Mouse (Mus musculus): Measurements from ENCODE around the gene Npff. TPM values are rescaled to one million over a fixed set of nuclear protein-coding genes. Genes with fewer than 3 reads are reported as not detected.

Gene Npff
- polyA plus RNA-seq, 1 experiment from 2014 or later: 1.1 TPM

DNA sequence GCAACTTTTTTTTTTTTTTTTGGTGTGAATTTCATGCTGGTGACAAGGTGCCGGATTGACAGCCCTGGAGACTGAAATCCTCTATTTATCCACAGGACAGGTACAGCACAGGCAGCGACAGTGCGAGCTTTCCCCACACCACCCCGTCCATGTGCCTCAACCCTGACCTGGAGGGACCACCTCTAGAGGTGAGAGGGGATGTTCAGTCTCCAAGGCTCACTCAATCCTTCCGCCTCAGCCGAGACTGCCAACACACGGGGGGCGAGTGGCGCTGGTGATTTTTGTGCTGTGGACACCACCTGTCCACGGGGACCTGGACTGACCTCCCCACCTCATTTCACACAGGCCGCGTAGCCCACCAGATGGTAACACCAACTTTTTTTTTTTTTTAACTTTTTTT lies 38.9 kb downstream of the Npff start:
- Histone ChIP-seq H3K4me1 (replicated peaks; ENCODE audit: control insufficient read depth, insufficient read depth) (no peaks in the 10 kb centered on the region), H3K4me2 (replicated peaks; ENCODE audit: low read depth) (no peak overlapping the region), H3K36me3 (ENCODE audit: control insufficient read depth, insufficient read depth, low read length) (peaks cover 36% of the 10 kb centered on the region), H3K9me3 (ENCODE audit: control insufficient read depth, low read length) (no peaks in the 10 kb centered on the region), H3K9ac (ENCODE audit: low read length) (no peak overlapping the region), H3K4me3 (ENCODE audit: low read depth, low read length) (no peak overlapping the region), H3K27me3 (ENCODE audit: control insufficient read depth, insufficient read depth, low read length) (no peaks in the 10 kb centered on the region), H3K27ac (replicated peaks) (no peak overlapping the region)
- no peak for TF ChIP-seq CTCF (IDR thresholded peaks at IDR 0.05; ENCODE audit: low read depth)
- no peak for TF ChIP-seq EP300 (optimal IDR thresholded peaks at IDR 0.05)
- WGBS: 91% methylated on average over 12 of the region's 12 CpGs
- ATAC-seq (ENCODE audit: low FRiP score, low TSS enrichment) (no peak), DNase-seq (ENCODE audit: low spot score) (no peak)

DNA sequence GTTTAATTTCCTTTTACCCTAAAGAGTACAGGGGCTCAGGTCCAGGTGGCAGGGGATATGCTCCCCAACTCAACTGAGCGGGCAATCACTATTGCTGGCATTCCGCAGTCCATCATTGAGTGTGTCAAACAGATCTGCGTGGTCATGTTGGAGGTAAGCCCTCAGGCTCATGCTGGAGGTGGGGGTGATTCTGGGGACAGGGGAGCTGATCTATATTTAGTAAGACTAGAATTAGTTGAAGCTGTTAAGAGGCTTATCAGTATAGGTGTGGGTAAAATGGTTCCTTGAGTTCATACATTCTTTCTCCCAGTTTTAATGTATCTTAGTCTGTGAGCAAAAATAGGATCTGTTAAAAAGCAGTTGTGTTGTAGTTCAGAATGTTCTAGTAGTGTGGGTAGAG lies 41.6 kb downstream of the Npff start:
- Histone ChIP-seq H3K27me3 (ENCODE audit: control insufficient read depth, insufficient read depth, low read length) (no peaks in the 10 kb centered on the region), H3K36me3 (ENCODE audit: control insufficient read depth, insufficient read depth, low read length) (peaks cover 22% of the 10 kb centered on the region), H3K9ac (ENCODE audit: low read length) (no peak overlapping the region), H3K4me1 (replicated peaks; ENCODE audit: control insufficient read depth, insufficient read depth) (no peaks in the 10 kb centered on the region), H3K4me2 (replicated peaks; ENCODE audit: low read depth) (no peak overlapping the region), H3K27ac (replicated peaks) (no peak overlapping the region), H3K4me3 (ENCODE audit: low read depth, low read length) (no peak overlapping the region), H3K9me3 (ENCODE audit: control insufficient read depth, low read length) (no peaks in the 10 kb centered on the region)
- ATAC-seq (ENCODE audit: low FRiP score, low TSS enrichment) (no peak), DNase-seq (ENCODE audit: low spot score) (no peak)
- no peak for TF ChIP-seq EP300 (optimal IDR thresholded peaks at IDR 0.05)
- 75% methylated on average over 3 of the region's 3 CpGs for WGBS

DNA sequence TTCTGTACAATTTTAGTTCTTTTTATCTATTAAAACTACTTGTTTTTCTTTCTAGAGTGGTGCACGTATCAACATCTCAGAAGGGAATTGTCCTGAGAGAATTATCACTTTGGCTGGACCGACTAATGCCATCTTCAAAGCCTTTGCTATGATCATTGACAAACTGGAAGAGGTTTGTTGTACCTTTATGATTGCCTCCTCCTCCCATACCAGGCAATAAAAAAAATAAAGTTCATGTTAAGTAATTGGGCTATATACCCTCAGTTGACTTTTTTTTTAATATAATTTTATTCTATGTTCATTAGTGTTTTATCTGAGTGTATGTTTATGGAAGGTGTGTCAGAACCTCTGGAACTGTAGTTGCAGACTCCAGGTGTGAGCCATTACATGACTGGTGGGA lies 50.2 kb downstream of the Npff start:
- no peaks in the 10 kb centered on the region for H3K4me1 ChIP-seq (replicated peaks; ENCODE audit: control insufficient read depth, insufficient read depth)
- WGBS: 92% methylated on average over 2 of the region's 2 CpGs
- no peaks in the 10 kb centered on the region for H3K27me3 ChIP-seq (ENCODE audit: control insufficient read depth, insufficient read depth, low read length)
- no peak for DNase-seq (ENCODE audit: low spot score)
- no peaks in the 10 kb centered on the region for H3K9me3 ChIP-seq (ENCODE audit: control insufficient read depth, low read length)
- H3K27ac ChIP-seq (replicated peaks): no peak overlapping the region
- H3K9ac ChIP-seq (ENCODE audit: low read length): no peak overlapping the region
- no peaks in the 10 kb centered on the region; the same call in 1 of the 2 replicates for H3K36me3 ChIP-seq (ENCODE audit: control insufficient read depth, insufficient read depth, low read length)
- TF ChIP-seq EP300 (optimal IDR thresholded peaks at IDR 0.05): no peak
- no peak for TF ChIP-seq CTCF (IDR thresholded peaks at IDR 0.05; ENCODE audit: low read depth)
- no peak overlapping the region for H3K4me3 ChIP-seq (ENCODE audit: low read depth, low read length)
- no peak overlapping the region for H3K4me2 ChIP-seq (replicated peaks; ENCODE audit: low read depth)
- ATAC-seq (ENCODE audit: low FRiP score, low TSS enrichment): no peak

Other genes with a start within 250 kb of the Npff start
- 81.6 and 83.6 TPM in 2 replicates for gene Mfsd5, start 245.5 kb downstream of the Npff start, polyA plus RNA-seq (2015; fragmentation: Nextera tagmentation; extraction: Ambion mirVana)
- gene Espl1, start 228.7 kb downstream of the Npff start, polyA plus RNA-seq (2015; fragmentation: Nextera tagmentation; extraction: Ambion mirVana): 2.2 and 4.0 TPM in 2 replicates
- gene Pfdn5, start 198.8 kb downstream of the Npff start, polyA plus RNA-seq (2015; fragmentation: Nextera tagmentation; extraction: Ambion mirVana): 321 and 336 TPM in 2 replicates
- 39.7 and 44.8 TPM in 2 replicates for gene Myg1, start 193.2 kb downstream of the Npff start, polyA plus RNA-seq (2015; fragmentation: Nextera tagmentation; extraction: Ambion mirVana)
- 21.1 and 21.7 TPM in 2 replicates for gene Aaas, start 174.2 kb downstream of the Npff start, polyA plus RNA-seq (2015; fragmentation: Nextera tagmentation; extraction: Ambion mirVana)
- gene Sp7, start 157.8 kb downstream of the Npff start, polyA plus RNA-seq (2015; fragmentation: Nextera tagmentation; extraction: Ambion mirVana): 0.40 and 0.41 TPM in 2 replicates
- gene Sp1, start 118.8 kb downstream of the Npff start, polyA plus RNA-seq (2015; fragmentation: Nextera tagmentation; extraction: Ambion mirVana): 4.4 and 4.7 TPM in 2 replicates
- 0.42 and 0.80 TPM in 2 replicates for gene Amhr2, start 79.6 kb downstream of the Npff start, polyA plus RNA-seq (2015; fragmentation: Nextera tagmentation; extraction: Ambion mirVana)
- 339 and 365 TPM in 2 replicates for gene Prr13, start 65.9 kb downstream of the Npff start, polyA plus RNA-seq (2015; fragmentation: Nextera tagmentation; extraction: Ambion mirVana)
- 90.7 and 96.2 TPM in 2 replicates for gene Pcbp2, start 54.4 kb downstream of the Npff start, polyA plus RNA-seq (2015; fragmentation: Nextera tagmentation; extraction: Ambion mirVana)
- gene Gm10337, start 21.2 kb downstream of the Npff start, polyA plus RNA-seq (2015; fragmentation: Nextera tagmentation; extraction: Ambion mirVana): not detected in 2 replicates
- gene Map3k12, start 7.9 kb downstream of the Npff start, polyA plus RNA-seq (2015; fragmentation: Nextera tagmentation; extraction: Ambion mirVana): 3.3 and 3.9 TPM in 2 replicates
- gene Tarbp2, start 6.8 kb downstream of the Npff start, polyA plus RNA-seq (2015; fragmentation: Nextera tagmentation; extraction: Ambion mirVana): 41.7 and 44.3 TPM in 2 replicates
- not detected in 2 replicates for gene Gm28047, start 100.1 kb upstream of the Npff start, polyA plus RNA-seq (2015; fragmentation: Nextera tagmentation; extraction: Ambion mirVana)
- 17.0 and 17.3 TPM in 2 replicates for gene Atf7, start 100.5 kb upstream of the Npff start, polyA plus RNA-seq (2015; fragmentation: Nextera tagmentation; extraction: Ambion mirVana)
- gene Atp5g2, start 147.4 kb upstream of the Npff start, polyA plus RNA-seq (2015; fragmentation: Nextera tagmentation; extraction: Ambion mirVana): 66.6 and 71.4 TPM in 2 replicates
- gene Calcoco1, start 197.2 kb upstream of the Npff start, polyA plus RNA-seq (2015; fragmentation: Nextera tagmentation; extraction: Ambion mirVana): 25.5 and 27.6 TPM in 2 replicates

Data from stomach, postnatal 0 days (tissue).